Mouse (Mus musculus): ENCODE data around the gene Synpo2.

GRCm38 (mm10) chr3:123256181-123257101, 20.5 kb upstream of the Synpo2 start:
- no peak; the same call in 1 of the 2 replicates for TF ChIP-seq CTCF (IDR thresholded peaks at IDR 0.05)
- TF ChIP-seq EP300 (IDR thresholded peaks at IDR 0.05): no peak

Measured in lung, postnatal 0 days (tissue).